Mouse (Mus musculus): ENCODE measurements at regions not wholly inside any gene's neighbourhood (a gene's known extent, or its start where the extent isn't known, plus 50 kb on each side); places are given as distances from the start of the nearest gene placed in this dataset.
"Not testable (repeated sequence)": the region's sequence is repeated elsewhere in the genome, so short reads cannot be mapped to it uniquely, and the experiment has no call there.

GRCm38 (mm10) chr12:77526581-77526980 lies 288.7 kb downstream of the Fut8 start:
- not testable (repeated sequence) for H3K27me3 ChIP-seq (ENCODE audit: control insufficient read depth, insufficient read depth, low read length)
- WGBS: 91% methylated on average over 14 of the region's 14 CpGs

GRCm38 (mm10) chr12:77527499-77527898 lies 289.6 kb downstream of the Fut8 start:
- Histone ChIP-seq H3K4me3 (ENCODE audit: control insufficient read depth in 1 of 2, insufficient read depth in 1 of 2, low read depth in 1 of 2, low read length in 2 of 2) (no peak overlapping the region), H3K9me3 (ENCODE audit: control insufficient read depth, low read length) (no peaks in the 10 kb centered on the region), H3K4me2 (ENCODE audit: low read length) (no peak overlapping the region), H3K27ac (replicated peaks in 1 of 2; ENCODE audit: control insufficient read depth in 1 of 2, insufficient read depth in 1 of 2, low read depth in 2 of 2, low read length in 2 of 2) (no peak overlapping the region), H3K4me1 (ENCODE audit: control insufficient read depth in 2 of 2, insufficient read depth in 2 of 2, low read length in 2 of 2) (no peaks in the 10 kb centered on the region), H3K27me3 (ENCODE audit: control insufficient read depth, insufficient read depth, low read length) (no peaks in the 10 kb centered on the region), H3K9ac (ENCODE audit: low read length) (no peak overlapping the region), H3K36me3 (ENCODE audit: control insufficient read depth, insufficient read depth, low read length) (no peaks in the 10 kb centered on the region)
- 67% methylated on average over 1 of the region's 1 CpGs for WGBS
- ATAC-seq (ENCODE audit: insufficient number of reproducible peaks, insufficient read depth, low FRiP score, low read depth): no peak

More at GRCm38 (mm10) chr12:77526581-77526980, 288.7 kb downstream of the Fut8 start:
- not testable (repeated sequence) for H3K9ac ChIP-seq (ENCODE audit: low read length); H3K27ac ChIP-seq (replicated peaks in 1 of 2; ENCODE audit: control insufficient read depth in 1 of 2, insufficient read depth in 1 of 2, low read depth in 2 of 2, low read length in 2 of 2); H3K4me1 ChIP-seq (ENCODE audit: control insufficient read depth in 2 of 2, insufficient read depth in 2 of 2, low read length in 2 of 2); H3K9me3 ChIP-seq (ENCODE audit: control insufficient read depth, low read length); ATAC-seq (ENCODE audit: insufficient number of reproducible peaks, insufficient read depth, low FRiP score, low read depth); H3K36me3 ChIP-seq (ENCODE audit: control insufficient read depth, insufficient read depth, low read length); H3K4me2 ChIP-seq (ENCODE audit: low read length); H3K4me3 ChIP-seq (ENCODE audit: control insufficient read depth in 1 of 2, insufficient read depth in 1 of 2, low read depth in 1 of 2, low read length in 2 of 2)

GRCm38 (mm10) chr12:77527953-77528865 lies 290.3 kb downstream of the Fut8 start:
- Histone ChIP-seq H3K4me1 (ENCODE audit: control insufficient read depth in 2 of 2, insufficient read depth in 2 of 2, low read length in 2 of 2) (no peaks in the 10 kb centered on the region), H3K9ac (ENCODE audit: low read length) (no peak overlapping the region), H3K4me2 (ENCODE audit: low read length) (no peak overlapping the region), H3K36me3 (ENCODE audit: control insufficient read depth, insufficient read depth, low read length) (no peaks in the 10 kb centered on the region), H3K9me3 (ENCODE audit: control insufficient read depth, low read length) (no peaks in the 10 kb centered on the region), H3K4me3 (ENCODE audit: control insufficient read depth in 1 of 2, insufficient read depth in 1 of 2, low read depth in 1 of 2, low read length in 2 of 2) (no peak overlapping the region), H3K27ac (replicated peaks in 1 of 2; ENCODE audit: control insufficient read depth in 1 of 2, insufficient read depth in 1 of 2, low read depth in 2 of 2, low read length in 2 of 2) (no peak overlapping the region), H3K27me3 (ENCODE audit: control insufficient read depth, insufficient read depth, low read length) (no peaks in the 10 kb centered on the region)
- ATAC-seq (ENCODE audit: insufficient number of reproducible peaks, insufficient read depth, low FRiP score, low read depth): no peak
- WGBS: 82% methylated on average over 9 of the region's 9 CpGs

GRCm38 (mm10) chr12:77528868-77529271 lies 290.9 kb downstream of the Fut8 start:
- ATAC-seq (ENCODE audit: insufficient number of reproducible peaks, insufficient read depth, low FRiP score, low read depth): no peak
- H3K27ac ChIP-seq (replicated peaks in 1 of 2; ENCODE audit: control insufficient read depth in 1 of 2, insufficient read depth in 1 of 2, low read depth in 2 of 2, low read length in 2 of 2): no peak overlapping the region
- H3K4me3 ChIP-seq (ENCODE audit: control insufficient read depth in 1 of 2, insufficient read depth in 1 of 2, low read depth in 1 of 2, low read length in 2 of 2): no peak overlapping the region
- H3K9me3 ChIP-seq (ENCODE audit: control insufficient read depth, low read length): no peaks in the 10 kb centered on the region
- WGBS: 73% methylated on average over 8 of the region's 8 CpGs
- no peak overlapping the region for H3K9ac ChIP-seq (ENCODE audit: low read length)
- no peaks in the 10 kb centered on the region for H3K36me3 ChIP-seq (ENCODE audit: control insufficient read depth, insufficient read depth, low read length)
- H3K27me3 ChIP-seq (ENCODE audit: control insufficient read depth, insufficient read depth, low read length): no peaks in the 10 kb centered on the region
- H3K4me1 ChIP-seq (ENCODE audit: control insufficient read depth in 2 of 2, insufficient read depth in 2 of 2, low read length in 2 of 2): no peaks in the 10 kb centered on the region
- no peak overlapping the region for H3K4me2 ChIP-seq (ENCODE audit: low read length)

- Histone ChIP-seq H3K36me3 (ENCODE audit: control insufficient read depth, insufficient read depth, low read length) (no peaks in the 10 kb centered on the region), H3K9ac (ENCODE audit: low read length) (no peak overlapping the region), H3K4me2 (ENCODE audit: low read length) (no peak overlapping the region), H3K4me1 (ENCODE audit: control insufficient read depth in 2 of 2, insufficient read depth in 2 of 2, low read length in 2 of 2) (no peaks in the 10 kb centered on the region), H3K4me3 (ENCODE audit: control insufficient read depth in 1 of 2, insufficient read depth in 1 of 2, low read depth in 1 of 2, low read length in 2 of 2) (no peak overlapping the region), H3K9me3 (ENCODE audit: control insufficient read depth, low read length) (no peaks in the 10 kb centered on the region), H3K27me3 (ENCODE audit: control insufficient read depth, insufficient read depth, low read length) (no peaks in the 10 kb centered on the region), H3K27ac (replicated peaks in 1 of 2; ENCODE audit: control insufficient read depth in 1 of 2, insufficient read depth in 1 of 2, low read depth in 2 of 2, low read length in 2 of 2) (no peak overlapping the region)
- 83% methylated on average over 4 of the region's 4 CpGs for WGBS
- ATAC-seq (ENCODE audit: insufficient number of reproducible peaks, insufficient read depth, low FRiP score, low read depth): no peak
These were observed 291.5 kb downstream of the Fut8 start for GRCm38 (mm10) chr12:77529414-77529813.

- 73% methylated on average over 3 of the region's 3 CpGs for WGBS
- no peaks in the 10 kb centered on the region for H3K9me3 ChIP-seq (ENCODE audit: control insufficient read depth, low read length)
- H3K9ac ChIP-seq (ENCODE audit: low read length): no peak overlapping the region
- no peak overlapping the region for H3K4me3 ChIP-seq (ENCODE audit: control insufficient read depth in 1 of 2, insufficient read depth in 1 of 2, low read depth in 1 of 2, low read length in 2 of 2)
- H3K4me2 ChIP-seq (ENCODE audit: low read length): no peak overlapping the region
- no peaks in the 10 kb centered on the region for H3K27me3 ChIP-seq (ENCODE audit: control insufficient read depth, insufficient read depth, low read length)
- no peaks in the 10 kb centered on the region for H3K4me1 ChIP-seq (ENCODE audit: control insufficient read depth in 2 of 2, insufficient read depth in 2 of 2, low read length in 2 of 2)
- no peak overlapping the region for H3K27ac ChIP-seq (replicated peaks in 1 of 2; ENCODE audit: control insufficient read depth in 1 of 2, insufficient read depth in 1 of 2, low read depth in 2 of 2, low read length in 2 of 2)
- no peaks in the 10 kb centered on the region for H3K36me3 ChIP-seq (ENCODE audit: control insufficient read depth, insufficient read depth, low read length)
- no peak for ATAC-seq (ENCODE audit: insufficient number of reproducible peaks, insufficient read depth, low FRiP score, low read depth)
These were observed 292.0 kb downstream of the Fut8 start for GRCm38 (mm10) chr12:77529955-77530354.

- 76% methylated on average over 5 of the region's 5 CpGs for WGBS
- Histone ChIP-seq H3K27ac (replicated peaks in 1 of 2; ENCODE audit: control insufficient read depth in 1 of 2, insufficient read depth in 1 of 2, low read depth in 2 of 2, low read length in 2 of 2) (no peak overlapping the region), H3K4me3 (ENCODE audit: control insufficient read depth in 1 of 2, insufficient read depth in 1 of 2, low read depth in 1 of 2, low read length in 2 of 2) (no peak overlapping the region), H3K9me3 (ENCODE audit: control insufficient read depth, low read length) (no peaks in the 10 kb centered on the region), H3K9ac (ENCODE audit: low read length) (no peak overlapping the region), H3K36me3 (ENCODE audit: control insufficient read depth, insufficient read depth, low read length) (no peaks in the 10 kb centered on the region), H3K27me3 (ENCODE audit: control insufficient read depth, insufficient read depth, low read length) (no peaks in the 10 kb centered on the region), H3K4me1 (ENCODE audit: control insufficient read depth in 2 of 2, insufficient read depth in 2 of 2, low read length in 2 of 2) (no peaks in the 10 kb centered on the region), H3K4me2 (ENCODE audit: low read length) (no peak overlapping the region)
- no peak for ATAC-seq (ENCODE audit: insufficient number of reproducible peaks, insufficient read depth, low FRiP score, low read depth)
These were observed 293.4 kb downstream of the Fut8 start for GRCm38 (mm10) chr12:77531294-77531693.

- Histone ChIP-seq H3K27ac (replicated peaks in 1 of 2; ENCODE audit: control insufficient read depth in 1 of 2, insufficient read depth in 1 of 2, low read depth in 2 of 2, low read length in 2 of 2) (no peak overlapping the region), H3K4me1 (ENCODE audit: control insufficient read depth in 2 of 2, insufficient read depth in 2 of 2, low read length in 2 of 2) (no peaks in the 10 kb centered on the region), H3K4me3 (ENCODE audit: control insufficient read depth in 1 of 2, insufficient read depth in 1 of 2, low read depth in 1 of 2, low read length in 2 of 2) (no peak overlapping the region), H3K9me3 (ENCODE audit: control insufficient read depth, low read length) (no peaks in the 10 kb centered on the region), H3K27me3 (ENCODE audit: control insufficient read depth, insufficient read depth, low read length) (no peaks in the 10 kb centered on the region), H3K9ac (ENCODE audit: low read length) (no peak overlapping the region), H3K4me2 (ENCODE audit: low read length) (no peak overlapping the region), H3K36me3 (ENCODE audit: control insufficient read depth, insufficient read depth, low read length) (no peaks in the 10 kb centered on the region)
- no peak for ATAC-seq (ENCODE audit: insufficient number of reproducible peaks, insufficient read depth, low FRiP score, low read depth)
- 70% methylated on average over 8 of the region's 8 CpGs for WGBS
These were observed 294.6 kb downstream of the Fut8 start for GRCm38 (mm10) chr12:77532547-77532946.
